10 mouse cellular contexts compared by ENCODE assay signal in genomic region chr17:28698245-28698644, GRCm38 (mm10). TPM values are rescaled to one million over a fixed set of nuclear protein-coding genes. Genes with fewer than 3 reads are reported as not detected.
DNase-seq lines count a peak whose midpoint lies in the region; ATAC-seq and TF ChIP-seq lines count a peak whose summit lies in the region.
"Had no signal": no experiment of that assay in that cellular context is flagged by ENCODE, and none has a peak within 500 bp of the region (broad histone marks: within the 10 kb centered on the region; RNA-seq: fewer than 3 reads in every experiment).

No protein-coding gene starts in this region.

- no peak for DNase-seq in heart, adult 2 months
- DNase-seq in heart, postnatal 4 days, result no peak
- DNase-seq in 416B (ENCODE audit: low read depth), result peak; percentile 75
- peak; percentile 25 for DNase-seq in R1 (ENCODE audit: low read depth, low spot score)
- DNase-seq in midbrain, embryonic 10.5 days (ENCODE audit: low spot score), result no peak
- no peak for DNase-seq in hindbrain, embryonic 10.5 days (ENCODE audit: low spot score)
- no peak for DNase-seq in right cerebral cortex, postnatal 36 days (ENCODE audit: low spot score in 2 of 2)
- DNase-seq: layer of hippocampus, adult 9-11 months had no signal

- no peak for TF ChIP-seq CTCF in heart, adult 2 months (IDR thresholded peaks at IDR 0.05)

- H3K4me1 ChIP-seq in heart, adult 2 months (ENCODE audit: control insufficient read depth, insufficient read depth, low read length), result peaks cover 38% of the 10 kb centered on the region
- H3K4me1 ChIP-seq in liver, embryonic 15.5 days (replicated peaks), result peaks cover 90% of the 10 kb centered on the region
- peaks cover 37% of the 10 kb centered on the region for H3K4me1 ChIP-seq in midbrain, embryonic 10.5 days
- peaks cover 34% of the 10 kb centered on the region for H3K4me1 ChIP-seq in hindbrain, embryonic 10.5 days (replicated peaks)

- H3K27me3 ChIP-seq in heart, adult 2 months (ENCODE audit: control insufficient read depth, insufficient read depth, low read length), result no peaks in the 10 kb centered on the region
- H3K27me3 ChIP-seq in liver, embryonic 15.5 days, result no peaks in the 10 kb centered on the region
- no peaks in the 10 kb centered on the region for H3K27me3 ChIP-seq in midbrain, embryonic 10.5 days (ENCODE audit: low read depth, poor library complexity, severe bottlenecking)
- H3K27me3 ChIP-seq in hindbrain, embryonic 10.5 days (ENCODE audit: insufficient read depth, poor library complexity, severe bottlenecking), result no peaks in the 10 kb centered on the region
- H3K27me3 ChIP-seq: embryonic facial prominence, embryonic 12.5 days had no signal

- H3K4me3 ChIP-seq in heart, adult 2 months, result no peak overlapping the region
- H3K4me3 ChIP-seq in liver, embryonic 15.5 days (replicated peaks), result no peak overlapping the region
- H3K4me3 ChIP-seq in midbrain, embryonic 10.5 days, result no peak overlapping the region
- H3K4me3 ChIP-seq in hindbrain, embryonic 10.5 days, result no peak overlapping the region
- H3K4me3 ChIP-seq: embryonic facial prominence, embryonic 12.5 days had no signal

- H3K79me2 ChIP-seq in heart, adult 2 months (replicated peaks; ENCODE audit: control insufficient read depth, insufficient read depth, low read length), result peaks cover 8% of the 10 kb centered on the region

- TF ChIP-seq POLR2A in heart, adult 2 months (IDR thresholded peaks at IDR 0.05; ENCODE audit: insufficient read depth, low read depth, low read length), result no peak

- intact Hi-C loops in heart, adult 2 months (cut with DNase I), result no loop called here

- H3K36me3 ChIP-seq in heart, adult 2 months (ENCODE audit: control insufficient read depth, insufficient read depth, low read length), result peaks cover 54% of the 10 kb centered on the region
- peaks cover 12% of the 10 kb centered on the region; the same call in 1 of the 2 replicates for H3K36me3 ChIP-seq in liver, embryonic 15.5 days (replicated peaks)
- no peaks in the 10 kb centered on the region for H3K36me3 ChIP-seq in midbrain, embryonic 10.5 days
- H3K36me3 ChIP-seq in hindbrain, embryonic 10.5 days, result peaks cover 4% of the 10 kb centered on the region; the same call in 1 of the 2 replicates
- H3K36me3 ChIP-seq: embryonic facial prominence, embryonic 12.5 days had no signal

- H3K27ac ChIP-seq in heart, adult 2 months, result peak overlapping the region; percentile 62
- H3K27ac ChIP-seq in liver, embryonic 15.5 days (replicated peaks), result 0 out of 2 replicates have a peak overlapping the region, but pooled peaks have one; percentile 56
- H3K27ac ChIP-seq in midbrain, embryonic 10.5 days (replicated peaks), result no peak overlapping the region
- H3K27ac ChIP-seq in hindbrain, embryonic 10.5 days, result no peak overlapping the region

- H3K9me3 ChIP-seq in liver, embryonic 15.5 days (replicated peaks), result no peaks in the 10 kb centered on the region
- no peaks in the 10 kb centered on the region for H3K9me3 ChIP-seq in midbrain, embryonic 10.5 days (replicated peaks)
- H3K9me3 ChIP-seq in hindbrain, embryonic 10.5 days, result no peaks in the 10 kb centered on the region
- H3K9me3 ChIP-seq: embryonic facial prominence, embryonic 12.5 days had no signal

- ATAC-seq in liver, embryonic 15.5 days (ENCODE audit: insufficient read depth), result no peak

- no peak for TF ChIP-seq EP300 in heart, adult 2 months (IDR thresholded peaks at IDR 0.05; ENCODE audit: insufficient read depth, low read depth, low read length)

- no peak overlapping the region for H3K9ac ChIP-seq in heart, adult 2 months (ENCODE audit: low read depth, low read length)
- no peak overlapping the region for H3K9ac ChIP-seq in liver, embryonic 15.5 days
- H3K9ac ChIP-seq: embryonic facial prominence, embryonic 12.5 days had no signal

- H3K4me2 ChIP-seq in liver, embryonic 15.5 days, result no peak overlapping the region
- H3K4me2 ChIP-seq: embryonic facial prominence, embryonic 12.5 days had no signal

- WGBS in heart, adult 2 months, result 24% methylated on average over 4 of the region's 4 CpGs
- WGBS in liver, embryonic 15.5 days (ENCODE audit: insufficient replicate concordance), result 57% methylated on average over 4 of the region's 4 CpGs
- WGBS in midbrain, embryonic 10.5 days, result 71% methylated on average over 4 of the region's 4 CpGs
- WGBS in hindbrain, embryonic 10.5 days, result 56% methylated on average over 4 of the region's 4 CpGs

RNA-seq across cellular contexts. Expression of gene Mapk14, which starts 7.1 kb away (rescaled TPM):
- total RNA-seq in heart, adult 2 months (2021), result 10 to 100 TPM; 50.1 to 52.8 TPM
- polyA plus RNA-seq in heart, adult 2 months (2012; rRNA removed), result 51.3 and 95.3 TPM in 2 replicates
- 10 to 100 TPM; 45.1 to 49.6 TPM for total RNA-seq in heart, postnatal 4 days (2021)
- 29.0 and 33.4 TPM in 2 replicates for polyA plus RNA-seq in liver, embryonic 15.5 days (2015; fragmentation: Nextera tagmentation; extraction: Ambion mirVana)
- 36.1 and 40.7 TPM in 2 replicates for polyA plus RNA-seq in midbrain, embryonic 10.5 days (2016; fragmentation: Nextera tagmentation; extraction: Ambion mirVana)
- 39.2 and 43.9 TPM in 2 replicates for polyA plus RNA-seq in hindbrain, embryonic 10.5 days (2016; fragmentation: Nextera tagmentation; extraction: Ambion mirVana)

RNA-seq across cellular contexts. Expression of gene Slc26a8, which starts 8.2 kb away (rescaled TPM):
- under 1 TPM; 0.26 to 0.70 TPM for total RNA-seq in heart, adult 2 months (2021)
- 0.73 and 1.3 TPM in 2 replicates for polyA plus RNA-seq in heart, adult 2 months (2012; rRNA removed)
- 1 to 10 TPM in 1 of 2 experiments, under 1 TPM in 1; 0.68 to 1.5 TPM for total RNA-seq in heart, postnatal 4 days (2021)
- 0.07 and 0.17 TPM in 2 replicates for polyA plus RNA-seq in liver, embryonic 15.5 days (2015; fragmentation: Nextera tagmentation; extraction: Ambion mirVana)
- 0.46 and 0.56 TPM in 2 replicates for polyA plus RNA-seq in midbrain, embryonic 10.5 days (2016; fragmentation: Nextera tagmentation; extraction: Ambion mirVana)
- polyA plus RNA-seq in hindbrain, embryonic 10.5 days (2016; fragmentation: Nextera tagmentation; extraction: Ambion mirVana), result 0.41 and 0.51 TPM in 2 replicates

RNA-seq across cellular contexts. Expression of gene AC170998.1, which starts 27.6 kb away (rescaled TPM):
- under 1 TPM in 1 of 2 experiments, not detected in 1; 0.52 TPM for total RNA-seq in heart, adult 2 months (2021)
- polyA plus RNA-seq in heart, adult 2 months (2012; rRNA removed), result 0.27 TPM in 1 of 2 replicates, not detected in the other
- 1 to 10 TPM; 1.1 to 1.8 TPM for total RNA-seq in heart, postnatal 4 days (2021)
- polyA plus RNA-seq in liver, embryonic 15.5 days (2015; fragmentation: Nextera tagmentation; extraction: Ambion mirVana), result 1.0 and 1.1 TPM in 2 replicates
- 3.3 and 3.4 TPM in 2 replicates for polyA plus RNA-seq in midbrain, embryonic 10.5 days (2016; fragmentation: Nextera tagmentation; extraction: Ambion mirVana)
- polyA plus RNA-seq in hindbrain, embryonic 10.5 days (2016; fragmentation: Nextera tagmentation; extraction: Ambion mirVana), result 1.4 and 3.2 TPM in 2 replicates

Comparison
In these comparisons a context has a peak if more than half of its experiments do, and no peak if none do; other contexts are left out.
1. DNase-seq: peak in 416B (single experiment) and R1 (single experiment); none in heart, adult 2 months (0 of 2), heart, postnatal 4 days (single experiment), midbrain, embryonic 10.5 days (single experiment), hindbrain, embryonic 10.5 days (single experiment) and right cerebral cortex, postnatal 36 days (0 of 2).
2. H3K27ac ChIP-seq: peak in heart, adult 2 months (single experiment) and liver, embryonic 15.5 days (single experiment); none in midbrain, embryonic 10.5 days (single experiment) and hindbrain, embryonic 10.5 days (single experiment).